Mouse (Mus musculus) olfactory bulb, adult 2 months (tissue): ENCODE data around the gene Med16. TPM values are rescaled to one million over a fixed set of nuclear protein-coding genes. Genes with fewer than 3 reads are reported as not detected.

Source experiments
- H3K27ac ChIP-seq: fragments of 200-500 bp; 2 replicates; pipeline ENCODE4 v1.5.1; 2012; ENCODE audit warnings: low read depth, low read length; ENCODE audit not compliant: insufficient read depth
- H3K4me1 ChIP-seq: fragments of 200-500 bp; 2 replicates; pipeline ENCODE4 v1.6.1; 2012; ENCODE audit warnings: low read length; ENCODE audit not compliant: control insufficient read depth, insufficient read depth
- H3K4me3 ChIP-seq: fragments of 200-500 bp; 2 replicates; pipeline ENCODE4 v1.5.1; 2012; ENCODE audit warnings: mild to moderate bottlenecking, low read depth, low read length, moderate library complexity; ENCODE audit not compliant: insufficient read depth
- CTCF ChIP-seq: fragments of 200-500 bp; IDR thresholded peaks from 2 replicates; pipeline ENCODE4 v1.5.1; 2012; ENCODE audit warnings: low read depth, mild to moderate bottlenecking, low read length, moderate library complexity; ENCODE audit not compliant: insufficient read depth
- POLR2A ChIP-seq: fragments of 200-500 bp; IDR thresholded peaks from 2 replicates; pipeline ENCODE4 v1.6.1; 2012; ENCODE audit warnings: mild to moderate bottlenecking, low read depth, low read length, moderate library complexity; ENCODE audit not compliant: insufficient read depth
- WGBS: fragments of 180-500 bp; shearing (Covaris S2); methylation state at CpG from one replicate; pipeline ENCODE4 v1.1.7; 2018; 5-methylcytosine and 5-hydroxymethylcytosine counted together
- polyA plus RNA-seq: library from polyadenylated mRNA; stranded (reverse); fragments of >200 nt; gene quantifications from 2 replicates; pipeline ENCODE4 v1.2.4, GENCODE M21; 2012; ENCODE audit warnings: low replicate concordance; ENCODE audit not compliant: missing spikeins, insufficient read depth, insufficient read length

Gene Med16
- polyA plus RNA-seq, 1 experiment: not detected

DNA sequence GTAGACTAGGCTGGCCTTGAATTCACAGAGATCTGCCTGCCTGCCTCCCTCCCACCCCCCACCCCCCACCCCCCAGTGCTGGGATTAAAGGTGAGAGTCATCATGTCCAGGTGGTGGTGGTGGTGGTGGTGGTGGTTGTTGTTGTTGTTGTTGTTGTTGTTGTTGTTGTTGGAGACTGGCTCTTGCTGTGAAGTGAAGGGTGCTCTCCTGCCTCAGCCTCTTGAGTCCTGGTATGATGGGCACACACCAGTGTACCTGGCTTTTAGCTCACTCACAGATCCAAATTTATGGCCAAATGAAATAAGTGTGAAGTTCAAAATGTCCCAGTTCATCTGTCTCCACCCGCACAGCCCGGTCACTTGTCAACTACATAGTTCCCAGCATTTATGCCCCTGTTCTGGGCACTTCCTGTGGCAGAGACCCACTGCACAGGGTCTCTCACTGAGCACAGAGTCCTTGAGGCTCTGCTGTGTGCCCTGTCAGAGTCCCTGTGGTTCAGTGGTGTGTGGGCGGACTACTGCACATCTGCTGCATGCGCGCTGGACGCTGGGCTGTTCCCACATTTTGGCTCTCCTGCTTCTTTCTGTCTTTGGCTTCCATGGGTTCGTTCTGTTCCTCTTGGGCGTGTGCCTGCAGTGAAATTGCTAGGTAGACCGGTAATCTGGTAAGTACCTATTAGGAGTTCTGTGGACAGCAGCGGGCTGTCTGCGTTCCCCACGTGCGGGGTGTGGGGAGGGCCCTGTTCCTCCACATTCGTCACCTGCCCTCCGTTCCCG, 26.3 kb upstream of the Med16 start:
- TF ChIP-seq POLR2A (no peak), CTCF (no peak)
- H3K4me3 ChIP-seq: no peak overlapping the region
- WGBS: 55% methylated on average over 16 of the region's 16 CpGs
- H3K4me1 ChIP-seq: peaks cover 58% of the 10 kb centered on the region
- H3K27ac ChIP-seq: no peak overlapping the region

DNA sequence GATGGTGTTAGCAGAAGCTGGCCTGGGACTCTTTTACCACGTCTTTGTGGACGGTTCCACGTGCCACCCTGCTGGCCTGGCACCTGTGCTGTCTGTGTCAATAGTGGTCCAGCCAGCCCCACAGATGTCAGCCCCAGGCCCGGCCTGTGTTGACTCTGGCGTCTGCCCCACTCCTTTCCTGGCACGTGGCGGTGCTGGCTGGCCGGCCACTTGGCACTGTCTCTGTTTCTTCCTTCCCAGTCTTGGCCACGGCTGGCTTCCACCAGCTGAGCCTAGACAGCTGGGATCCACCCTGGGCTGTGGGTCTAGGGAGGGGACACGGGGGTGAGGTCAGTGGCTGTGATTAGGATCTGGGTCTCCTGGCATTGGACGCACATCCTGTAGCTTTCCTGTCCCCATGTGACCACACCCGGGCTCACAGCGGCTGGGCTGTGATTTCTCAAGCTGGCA, 25.6 kb upstream of the Med16 start:
- Histone ChIP-seq H3K4me3 (no peak overlapping the region), H3K4me1 (peaks cover 63% of the 10 kb centered on the region), H3K27ac (peak overlapping the region; percentile 27; the same call in 1 of the 2 replicates)
- TF ChIP-seq CTCF (0 out of 2 replicates have a peak, but pooled peaks have one; percentile 9), POLR2A (no peak)
- 36% methylated on average over 13 of the region's 13 CpGs for WGBS

- WGBS: 46% methylated on average over 6 of the region's 6 CpGs
- Histone ChIP-seq H3K27ac (peak overlapping the region; percentile 27; the same call in 1 of the 2 replicates), H3K4me3 (no peak overlapping the region), H3K4me1 (peaks cover 62% of the 10 kb centered on the region)
- TF ChIP-seq POLR2A (no peak), CTCF (no peak)
These were observed 25.1 kb upstream of the Med16 start for GRCm38 (mm10) chr10:79933861-79934260.

DNA sequence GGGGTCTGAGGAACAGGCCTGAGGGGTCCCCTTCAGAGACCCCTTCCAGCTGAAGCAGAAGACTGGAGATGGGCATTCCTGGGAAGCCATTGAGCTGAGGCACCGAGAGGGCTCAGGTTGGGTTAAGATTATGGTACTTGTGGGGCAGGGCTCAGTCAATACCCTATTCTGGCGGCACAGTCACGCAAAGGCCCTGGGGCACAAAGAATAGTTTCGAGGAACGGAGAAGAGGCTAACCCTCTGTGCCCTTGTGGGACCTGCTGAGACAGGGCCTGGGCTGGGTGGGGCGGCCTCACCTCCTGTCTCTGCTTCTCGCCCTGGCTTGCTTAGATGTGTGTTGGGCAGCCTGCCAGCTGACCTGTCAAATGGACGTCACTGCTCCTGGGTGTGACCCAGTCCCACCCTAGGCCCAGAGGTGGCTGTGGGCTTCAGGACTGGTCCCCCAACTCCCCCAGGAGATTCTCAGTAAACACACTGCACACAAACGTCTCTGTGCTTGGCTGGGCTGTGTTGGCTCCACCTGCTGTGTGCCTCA, 24.5 kb upstream of the Med16 start:
- H3K27ac ChIP-seq: 0 out of 2 replicates have a peak overlapping the region, but pooled peaks have one; percentile 3
- TF ChIP-seq CTCF (no peak), POLR2A (no peak; the same call in 1 of the 2 replicates)
- WGBS: 72% methylated on average over 9 of the region's 9 CpGs

GRCm38 (mm10) chr10:79932736-79933135, 24.0 kb upstream of the Med16 start:
- Histone ChIP-seq H3K4me1 (peaks cover 74% of the 10 kb centered on the region), H3K4me3 (no peak overlapping the region), H3K27ac (0 out of 2 replicates have a peak overlapping the region, but pooled peaks have one; percentile 3)
- WGBS: 47% methylated on average over 8 of the region's 8 CpGs
- TF ChIP-seq CTCF (no peak), POLR2A (no peak)

More for the DNA sequence above, 24.5 kb upstream of the Med16 start:
- Histone ChIP-seq H3K4me3 (no peak overlapping the region), H3K4me1 (peaks cover 69% of the 10 kb centered on the region)

DNA sequence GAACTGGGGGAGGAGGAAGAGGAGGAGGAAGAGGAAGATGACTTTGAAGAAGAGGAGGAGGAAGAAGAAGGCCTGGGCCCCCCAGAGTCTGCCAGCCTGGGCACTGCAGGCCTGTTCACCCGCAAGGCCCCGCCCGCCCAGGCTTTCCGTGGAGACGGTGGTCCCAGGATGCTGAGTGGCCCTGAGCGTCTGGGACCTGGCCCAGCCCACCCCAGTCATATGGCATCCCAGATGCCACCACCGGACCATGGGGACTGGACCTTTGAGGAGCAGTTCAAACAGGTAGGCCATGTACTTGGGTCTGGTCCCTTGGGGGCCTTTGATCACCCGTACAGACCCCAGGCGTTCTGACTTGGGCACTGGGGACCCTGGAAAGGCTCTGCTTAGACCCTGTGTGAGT, 23.1 kb upstream of the Med16 start:
- TF ChIP-seq POLR2A (no peak), CTCF (no peak)
- Histone ChIP-seq H3K4me3 (no peak overlapping the region), H3K4me1 (peaks cover 67% of the 10 kb centered on the region), H3K27ac (no peak overlapping the region)
- 88% methylated on average over 9 of the region's 9 CpGs for WGBS

GRCm38 (mm10) chr10:79930826-79931186, 22.1 kb upstream of the Med16 start:
- Histone ChIP-seq H3K4me3 (no peak overlapping the region), H3K27ac (no peak overlapping the region), H3K4me1 (peaks cover 66% of the 10 kb centered on the region)
- WGBS: 90% methylated on average over 16 of the region's 16 CpGs
- TF ChIP-seq POLR2A (no peak), CTCF (no peak)

DNA sequence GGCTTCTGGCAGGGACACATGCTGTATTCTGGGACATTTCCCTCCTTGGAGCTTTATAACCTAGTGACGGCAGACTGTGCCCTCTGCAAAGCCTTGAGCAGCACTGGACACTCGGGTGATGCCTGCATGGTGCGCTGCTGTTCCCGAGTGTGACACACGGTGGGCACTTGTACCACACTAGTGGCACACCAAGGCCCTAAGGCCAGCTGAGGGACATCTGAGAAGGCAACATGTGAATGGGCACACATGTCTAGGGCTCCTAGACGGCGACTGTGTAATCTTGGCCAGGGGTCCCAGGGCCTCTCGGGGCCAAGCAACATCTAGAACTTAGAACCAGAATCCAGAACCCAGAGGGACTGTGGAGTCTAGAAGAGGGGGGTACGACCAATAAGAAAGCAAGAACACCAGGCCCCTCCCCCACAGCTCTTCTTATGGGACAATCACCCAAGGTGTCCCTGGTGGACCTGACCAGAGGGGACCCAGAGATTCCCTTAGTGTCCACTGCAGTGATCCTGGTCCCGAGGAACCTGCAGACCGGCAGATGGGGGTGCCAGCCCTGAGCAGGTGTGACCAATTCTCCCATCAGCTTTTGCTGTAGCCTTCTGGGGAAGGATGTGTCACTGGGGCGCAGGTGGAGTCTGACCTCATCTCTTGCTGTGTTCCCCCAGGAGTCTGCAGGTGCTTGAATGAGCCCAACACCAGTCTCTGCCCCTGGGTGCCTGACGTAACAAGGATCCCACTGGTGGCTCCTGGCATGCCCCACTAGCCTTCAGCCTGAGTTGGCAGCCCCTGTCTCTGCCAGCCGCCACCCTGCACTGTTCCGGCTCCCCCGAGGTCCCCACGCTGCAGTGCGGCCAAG, 21.5 kb upstream of the Med16 start:
- Histone ChIP-seq H3K4me1 (peaks cover 60% of the 10 kb centered on the region), H3K27ac (no peak overlapping the region), H3K4me3 (no peak overlapping the region)
- TF ChIP-seq POLR2A (no peak), CTCF (no peak)
- 82% methylated on average over 18 of the region's 18 CpGs for WGBS
